Mouse (Mus musculus) lung, embryonic 16.5 days (tissue): ENCODE data around the gene Olfr457. TPM values are rescaled to one million over a fixed set of nuclear protein-coding genes. Genes with fewer than 3 reads are reported as not detected.
A peak's percentile ranks its signal among the peaks of the same experiment; 100 is the strongest.

Experiments used
- ATAC-seq: fragments of 200-750 bp; cut with Nextera tagmentation; 2 replicates; pipeline ENCODE4 v1.8.0; 2017; ENCODE audit warnings: low read depth, mild to moderate bottlenecking, moderate library complexity
- H3K27ac ChIP-seq: fragments of 300-500 bp; sonication (generic); 2 replicates; pipeline ENCODE4 v1.5.1; 2014; ENCODE audit warnings: mild to moderate bottlenecking, control low read depth, low read length
- H3K27me3 ChIP-seq: fragments of 300-500 bp; sonication (generic); 2 replicates; pipeline ENCODE4 v1.6.1; 2014; ENCODE audit warnings: low read depth, low read length, mixed read lengths; ENCODE audit not compliant: control insufficient read depth, insufficient read depth
- H3K36me3 ChIP-seq: fragments of 300-500 bp; sonication (generic); 2 replicates; pipeline ENCODE4 v1.6.1; 2014; ENCODE audit warnings: low read length; ENCODE audit not compliant: control insufficient read depth, insufficient read depth
- H3K4me1 ChIP-seq: fragments of 300-500 bp; sonication (generic); replicated peaks from 2 replicates; pipeline ENCODE4 v1.6.1; 2014; ENCODE audit warnings: low read length, mixed read lengths; ENCODE audit not compliant: control insufficient read depth, insufficient read depth
- H3K4me2 ChIP-seq: fragments of 300-500 bp; sonication (generic); 2 replicates; pipeline ENCODE4 v1.6.1; 2014; ENCODE audit warnings: low read depth, low read length, control low read depth
- H3K4me3 ChIP-seq: fragments of 300-500 bp; sonication (generic); 2 replicates; pipeline ENCODE4 v1.5.1; 2014; ENCODE audit warnings: mild to moderate bottlenecking, low read length, control low read depth
- H3K9ac ChIP-seq: fragments of 300-500 bp; sonication (generic); 2 replicates; pipeline ENCODE4 v1.6.1; 2014; ENCODE audit warnings: low read length, control low read depth
- H3K9me3 ChIP-seq: fragments of 300-500 bp; sonication (generic); 2 replicates; pipeline ENCODE4 v1.6.1; 2016; ENCODE audit warnings: low read length; ENCODE audit not compliant: control insufficient read depth
- WGBS: fragments of 180-500 bp; shearing (Covaris S2); extraction: QIAGEN DNeasy Blood & Tissue Kit; methylation state at CpG from one replicate; pipeline ENCODE4 v1.1.7; 2014; 5-methylcytosine and 5-hydroxymethylcytosine counted together
- polyA plus RNA-seq: library from polyadenylated mRNA; unstranded; fragments of >200 nt; fragmentation: Nextera tagmentation; extraction: Ambion mirVana; gene quantifications from 2 replicates; pipeline ENCODE4 v1.2.1, GENCODE M21; 2015

Gene Olfr457
- polyA plus RNA-seq, 1 experiment from 2014 or later, result 0.04 TPM

GRCm38 (mm10) chr6:42447381-42447780 lies 28.8 kb downstream of the Olfr457 start:
- WGBS, result 68% methylated on average over 2 of the region's 2 CpGs
- H3K27me3 ChIP-seq, result no peaks in the 10 kb centered on the region
- ATAC-seq, result no peak
- H3K4me1 ChIP-seq, result no peaks in the 10 kb centered on the region
- H3K36me3 ChIP-seq, result no peaks in the 10 kb centered on the region
- no peaks in the 10 kb centered on the region for H3K9me3 ChIP-seq
- H3K27ac ChIP-seq, result no peak overlapping the region
- H3K4me3 ChIP-seq, result no peak overlapping the region
- no peak overlapping the region for H3K9ac ChIP-seq
- no peak overlapping the region for H3K4me2 ChIP-seq

GRCm38 (mm10) chr6:42444491-42444890 lies 31.6 kb downstream of the Olfr457 start:
- Histone ChIP-seq H3K9ac (no peak overlapping the region), H3K4me3 (no peak overlapping the region), H3K9me3 (no peaks in the 10 kb centered on the region), H3K27me3 (no peaks in the 10 kb centered on the region), H3K4me2 (no peak overlapping the region), H3K36me3 (no peaks in the 10 kb centered on the region), H3K4me1 (no peaks in the 10 kb centered on the region), H3K27ac (no peak overlapping the region)
- no peak for ATAC-seq
- 42% methylated on average over 2 of the region's 2 CpGs for WGBS

GRCm38 (mm10) chr6:42441395-42441794 lies 34.7 kb downstream of the Olfr457 start:
- no peaks in the 10 kb centered on the region for H3K4me1 ChIP-seq
- no peak overlapping the region for H3K4me2 ChIP-seq
- H3K27ac ChIP-seq, result no peak overlapping the region
- no peaks in the 10 kb centered on the region for H3K9me3 ChIP-seq
- no peaks in the 10 kb centered on the region for H3K27me3 ChIP-seq
- no peak overlapping the region for H3K9ac ChIP-seq
- H3K36me3 ChIP-seq, result no peaks in the 10 kb centered on the region
- 37% methylated on average over 2 of the region's 2 CpGs for WGBS
- H3K4me3 ChIP-seq, result no peak overlapping the region
- peak; percentile 54; the same call in 1 of the 2 replicates for ATAC-seq

DNA sequence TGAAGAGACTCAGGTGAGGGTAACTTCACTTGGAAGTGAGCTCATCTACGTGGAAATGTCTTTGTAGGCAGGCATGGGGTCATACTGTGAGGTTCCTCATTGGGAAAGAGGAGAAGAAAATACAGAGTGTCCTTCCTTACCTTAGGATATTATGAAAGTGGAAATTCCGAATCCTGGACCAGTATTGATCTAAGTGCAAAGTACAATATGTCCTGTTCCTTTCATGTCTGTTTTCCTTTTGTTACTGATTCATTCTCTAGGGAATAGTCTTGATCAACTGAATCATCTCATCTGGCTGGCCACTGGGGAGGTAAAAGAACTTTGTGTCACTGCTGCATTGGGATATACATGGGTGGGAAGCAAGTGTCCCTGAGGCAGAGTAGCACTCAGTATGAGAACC lies 40.6 kb downstream of the Olfr457 start:
- no peaks in the 10 kb centered on the region for H3K9me3 ChIP-seq
- H3K36me3 ChIP-seq, result no peaks in the 10 kb centered on the region
- 61% methylated on average over 2 of the region's 2 CpGs for WGBS
- H3K27me3 ChIP-seq, result no peaks in the 10 kb centered on the region
- H3K27ac ChIP-seq, result no peak overlapping the region
- no peak overlapping the region for H3K9ac ChIP-seq
- H3K4me3 ChIP-seq, result no peak overlapping the region
- no peak overlapping the region for H3K4me2 ChIP-seq
- H3K4me1 ChIP-seq, result no peaks in the 10 kb centered on the region
- ATAC-seq, result no peak

DNA sequence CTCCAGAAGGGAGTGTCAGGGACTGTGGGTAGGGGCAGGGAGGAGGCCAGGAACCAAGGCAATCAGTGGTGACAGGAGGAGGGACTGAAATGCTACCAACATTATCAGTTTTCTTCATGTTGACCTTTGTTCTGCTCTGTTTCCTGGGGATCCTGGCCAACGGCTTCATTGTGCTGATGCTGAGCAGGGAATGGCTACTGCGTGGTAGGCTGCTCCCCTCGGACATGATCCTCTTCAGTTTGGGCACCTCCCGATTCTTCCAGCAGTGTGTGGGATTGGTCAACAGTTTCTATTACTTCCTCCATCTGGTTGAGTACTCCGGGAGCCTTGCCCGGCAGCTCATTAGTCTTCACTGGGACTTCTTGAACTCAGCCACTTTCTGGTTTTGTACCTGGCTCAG lies 41.7 kb downstream of the Olfr457 start, which contains the start of gene Tas2r126:
TSS of gene Tas2r126 (plus strand) at position 90 of the 400 bp plus-strand sequence.
- Histone ChIP-seq H3K36me3 (no peaks in the 10 kb centered on the region), H3K4me1 (no peaks in the 10 kb centered on the region), H3K9ac (no peak within 1 kb of the TSS), H3K27me3 (no peaks in the 10 kb centered on the region), H3K4me2 (no peak within 1 kb of the TSS), H3K9me3 (no peaks in the 10 kb centered on the region), H3K27ac (no peak within 1 kb of the TSS), H3K4me3 (no peak within 1 kb of the TSS)
- no peak for ATAC-seq
- 68% methylated on average over 6 of the region's 6 CpGs for WGBS

- no peaks in the 10 kb centered on the region for H3K4me1 ChIP-seq
- H3K27ac ChIP-seq, result no peak overlapping the region
- 49% methylated on average over 2 of the region's 2 CpGs for WGBS
- H3K4me3 ChIP-seq, result no peak overlapping the region
- H3K36me3 ChIP-seq, result no peaks in the 10 kb centered on the region
- no peak for ATAC-seq
- H3K9me3 ChIP-seq, result no peaks in the 10 kb centered on the region
- no peaks in the 10 kb centered on the region for H3K27me3 ChIP-seq
- H3K9ac ChIP-seq, result no peak overlapping the region
- H3K4me2 ChIP-seq, result no peak overlapping the region
These were observed 42.6 kb downstream of the Olfr457 start for GRCm38 (mm10) chr6:42433554-42433953.

- no peaks in the 10 kb centered on the region for H3K27me3 ChIP-seq
- no peak overlapping the region for H3K9ac ChIP-seq
- 79% methylated on average over 4 of the region's 4 CpGs for WGBS
- H3K9me3 ChIP-seq, result no peaks in the 10 kb centered on the region
- no peak overlapping the region for H3K4me3 ChIP-seq
- no peak for ATAC-seq
- H3K4me1 ChIP-seq, result no peaks in the 10 kb centered on the region
- H3K36me3 ChIP-seq, result no peaks in the 10 kb centered on the region
- no peak overlapping the region for H3K4me2 ChIP-seq
- no peak overlapping the region for H3K27ac ChIP-seq
These were observed 49.8 kb downstream of the Olfr457 start for GRCm38 (mm10) chr6:42426337-42426736.

- Histone ChIP-seq H3K4me2 (no peak overlapping the region), H3K27ac (no peak overlapping the region), H3K9ac (no peak overlapping the region), H3K27me3 (no peaks in the 10 kb centered on the region), H3K36me3 (no peaks in the 10 kb centered on the region), H3K4me1 (no peaks in the 10 kb centered on the region), H3K4me3 (no peak overlapping the region), H3K9me3 (no peaks in the 10 kb centered on the region)
- 91% methylated on average over 3 of the region's 3 CpGs for WGBS
- no peak for ATAC-seq
These were observed 51.7 kb downstream of the Olfr457 start for GRCm38 (mm10) chr6:42424472-42424871.

GRCm38 (mm10) chr6:42421439-42421838 lies 54.7 kb downstream of the Olfr457 start:
- H3K27ac ChIP-seq, result no peak overlapping the region
- H3K27me3 ChIP-seq, result no peaks in the 10 kb centered on the region
- no peak overlapping the region for H3K4me3 ChIP-seq
- no peaks in the 10 kb centered on the region for H3K4me1 ChIP-seq
- H3K4me2 ChIP-seq, result no peak overlapping the region
- no peak for ATAC-seq
- H3K9ac ChIP-seq, result no peak overlapping the region
- H3K36me3 ChIP-seq, result no peaks in the 10 kb centered on the region
- 77% methylated on average over 2 of the region's 2 CpGs for WGBS
- no peaks in the 10 kb centered on the region for H3K9me3 ChIP-seq

DNA sequence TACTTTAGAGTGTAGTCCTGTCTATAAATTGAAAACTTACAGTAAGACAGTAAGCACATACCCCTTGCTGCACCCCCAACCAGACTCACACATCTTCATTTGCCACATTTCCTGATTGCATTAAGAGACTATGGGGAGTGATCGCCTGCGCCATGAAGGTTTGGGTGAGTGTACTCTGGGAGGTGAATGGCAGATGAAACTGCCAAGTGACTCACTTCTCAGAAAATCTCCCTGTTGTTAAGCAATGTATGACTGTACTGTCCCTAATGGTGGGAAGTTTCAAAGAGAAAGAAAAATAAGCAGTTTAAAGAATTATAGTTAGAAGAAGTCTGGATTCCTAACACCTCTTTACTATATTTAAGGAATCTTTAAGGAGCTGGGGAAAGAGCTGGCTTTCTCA lies 56.7 kb downstream of the Olfr457 start:
- WGBS, result 81% methylated on average over 2 of the region's 2 CpGs
- no peak for ATAC-seq
- Histone ChIP-seq H3K27me3 (no peaks in the 10 kb centered on the region), H3K9me3 (no peaks in the 10 kb centered on the region), H3K9ac (no peak overlapping the region), H3K36me3 (no peaks in the 10 kb centered on the region), H3K27ac (no peak overlapping the region), H3K4me2 (no peak overlapping the region), H3K4me3 (no peak overlapping the region), H3K4me1 (no peaks in the 10 kb centered on the region)
